Mouse (Mus musculus): ENCODE results near the gene Plekhn1.

- TF ChIP-seq CTCF (IDR thresholded peaks at IDR 0.05; ENCODE audit: extremely low read depth, insufficient read depth, insufficient read length, insufficient replicate concordance): no peak
- no peak for TF ChIP-seq POLR2A (IDR thresholded peaks at IDR 0.05; ENCODE audit: low read depth, low read length)
These were observed 17.5 kb downstream of the Plekhn1 start for GRCm38 (mm10) chr4:156217022-156217669.

Data from spleen, adult 2 months (tissue).